Comparison of ENCODE assay signal across 8 mouse cellular contexts in genomic region chr3:86921181-86921975, GRCm38 (mm10). TPM values are rescaled to one million over a fixed set of nuclear protein-coding genes. Genes with fewer than 3 reads are reported as not detected.
DNase-seq lines count a peak whose midpoint lies in the region; ATAC-seq and TF ChIP-seq lines count a peak whose summit lies in the region.

No protein-coding gene starts in this region.

- ATAC-seq in lung, embryonic 15.5 days (ENCODE audit: borderline replicate concordance, extremely low read depth, low FRiP score, low TSS enrichment) = no peak
- no peak for ATAC-seq in hindbrain, embryonic 13.5 days (ENCODE audit: low FRiP score)
- ATAC-seq in midbrain, embryonic 12.5 days (ENCODE audit: low FRiP score, low read depth) = no peak

- H3K4me3 ChIP-seq in lung, embryonic 15.5 days = peak overlapping the region; percentile 85
- no peak overlapping the region for H3K4me3 ChIP-seq in lung, adult 2 months (replicated peaks; ENCODE audit: extremely low read depth, low read depth, low read length)
- H3K4me3 ChIP-seq in hindbrain, embryonic 13.5 days = peak overlapping the region; percentile 88
- H3K4me3 ChIP-seq in midbrain, embryonic 12.5 days = peak overlapping the region; percentile 75; the same call in 1 of the 2 replicates

- no peaks in the 10 kb centered on the region for H3K36me3 ChIP-seq in lung, embryonic 15.5 days
- H3K36me3 ChIP-seq in hindbrain, embryonic 13.5 days = peaks cover 11% of the 10 kb centered on the region; the same call in 1 of the 2 replicates
- peaks cover 12% of the 10 kb centered on the region; the same call in 1 of the 2 replicates for H3K36me3 ChIP-seq in midbrain, embryonic 12.5 days

- no peak for TF ChIP-seq POLR2A in lung, adult 2 months (IDR thresholded peaks at IDR 0.05; ENCODE audit: borderline replicate concordance, extremely low read depth, low read depth, low read length)

- TF ChIP-seq CTCF in lung, adult 2 months (IDR thresholded peaks at IDR 0.05; ENCODE audit: insufficient read depth, low read length) = no peak

- DNase-seq in lung, adult 2 months = no peak
- DNase-seq in cerebellum, adult 9-10 months = peak; percentile 72
- no peak for DNase-seq in layer of hippocampus, postnatal 36 days
- no peak for DNase-seq in frontal cortex, postnatal 25 days (ENCODE audit: low spot score in 2 of 2)
- DNase-seq in thymus, postnatal 10 days (ENCODE audit: low spot score in 2 of 2) = no peak

- peaks cover 9% of the 10 kb centered on the region for H3K4me1 ChIP-seq in lung, embryonic 15.5 days
- H3K4me1 ChIP-seq in lung, adult 2 months (ENCODE audit: control insufficient read depth, insufficient read depth, low read length) = no peaks in the 10 kb centered on the region
- peaks cover 33% of the 10 kb centered on the region for H3K4me1 ChIP-seq in hindbrain, embryonic 13.5 days (replicated peaks)
- H3K4me1 ChIP-seq in midbrain, embryonic 12.5 days = peaks cover 26% of the 10 kb centered on the region

- H3K4me2 ChIP-seq in lung, embryonic 15.5 days = peak overlapping the region; percentile 95
- peak overlapping the region; percentile 71 for H3K4me2 ChIP-seq in hindbrain, embryonic 13.5 days
- peak overlapping the region; percentile 62 for H3K4me2 ChIP-seq in midbrain, embryonic 12.5 days (replicated peaks)

- H3K9me3 ChIP-seq in lung, embryonic 15.5 days = no peaks in the 10 kb centered on the region
- no peaks in the 10 kb centered on the region for H3K9me3 ChIP-seq in hindbrain, embryonic 13.5 days
- H3K9me3 ChIP-seq in midbrain, embryonic 12.5 days = no peaks in the 10 kb centered on the region

- 57% methylated on average over 18 of the region's 18 CpGs for WGBS in lung, embryonic 15.5 days
- 60% methylated on average over 18 of the region's 18 CpGs for WGBS in lung, adult 2 months
- 69% methylated on average over 18 of the region's 18 CpGs for WGBS in hindbrain, embryonic 13.5 days
- 70% methylated on average over 18 of the region's 18 CpGs for WGBS in midbrain, embryonic 12.5 days

- no peak overlapping the region for H3K27ac ChIP-seq in lung, embryonic 15.5 days
- peak overlapping the region; percentile 98 for H3K27ac ChIP-seq in hindbrain, embryonic 13.5 days
- no peak overlapping the region for H3K27ac ChIP-seq in midbrain, embryonic 12.5 days (replicated peaks)

- no peak overlapping the region for H3K9ac ChIP-seq in lung, embryonic 15.5 days
- H3K9ac ChIP-seq in hindbrain, embryonic 13.5 days = peak overlapping the region; percentile 98; the same call in 1 of the 2 replicates
- H3K9ac ChIP-seq in midbrain, embryonic 12.5 days (replicated peaks) = no peak overlapping the region

- H3K27me3 ChIP-seq in lung, embryonic 15.5 days = peaks cover 21% of the 10 kb centered on the region
- no peaks in the 10 kb centered on the region for H3K27me3 ChIP-seq in hindbrain, embryonic 13.5 days
- no peaks in the 10 kb centered on the region; the same call in 1 of the 2 replicates for H3K27me3 ChIP-seq in midbrain, embryonic 12.5 days

RNA-seq across cellular contexts. Expression of gene Dclk2, which starts 0.7 kb away (rescaled TPM):
- 6.4 and 6.8 TPM in 2 replicates for polyA plus RNA-seq in lung, embryonic 15.5 days (2015; fragmentation: Nextera tagmentation; extraction: Ambion mirVana)
- 3.5 and 4.0 TPM in 2 replicates for polyA plus RNA-seq in lung, adult 2 months (2012; rRNA removed)
- 82.5 and 82.9 TPM in 2 replicates for polyA plus RNA-seq in hindbrain, embryonic 13.5 days (2015; fragmentation: Nextera tagmentation; extraction: Ambion mirVana)
- polyA plus RNA-seq in midbrain, embryonic 12.5 days (2016; fragmentation: Nextera tagmentation; extraction: Ambion mirVana) = 68.7 and 74.1 TPM in 2 replicates
- 100 to 1,000 TPM; 109 to 112 TPM for total RNA-seq in layer of hippocampus, postnatal 36 days (2021)
